Mouse (Mus musculus) lung, embryonic 15.5 days (tissue): Measurements from ENCODE around the gene Dock3. TPM values are rescaled to one million over a fixed set of nuclear protein-coding genes. Genes with fewer than 3 reads are reported as not detected.

ENCODE experiments used
- ATAC-seq: fragments of 200-750 bp; cut with Nextera tagmentation; 2 replicates; pipeline ENCODE4 v1.8.0; 2017; ENCODE audit warnings: moderate number of reproducible peaks, borderline replicate concordance; ENCODE audit not compliant: low FRiP score, low TSS enrichment; ENCODE audit errors: extremely low read depth
- H3K27ac ChIP-seq: fragments of 300-500 bp; sonication (generic); 2 replicates; pipeline ENCODE4 v1.5.1; 2015; ENCODE audit warnings: moderate library complexity, mild to moderate bottlenecking, inconsistent platforms
- H3K27me3 ChIP-seq: fragments of 300-500 bp; sonication (generic); 2 replicates; pipeline ENCODE4 v1.6.1; 2015; ENCODE audit warnings: inconsistent platforms
- H3K36me3 ChIP-seq: fragments of 300-500 bp; sonication (generic); 2 replicates; pipeline ENCODE4 v1.6.1; 2015; ENCODE audit warnings: inconsistent platforms
- H3K4me1 ChIP-seq: fragments of 300-500 bp; sonication (generic); 2 replicates; pipeline ENCODE4 v1.6.1; 2015; ENCODE audit warnings: inconsistent platforms
- H3K4me2 ChIP-seq: fragments of 300-500 bp; sonication (generic); 2 replicates; pipeline ENCODE4 v1.6.1; 2015; ENCODE audit warnings: inconsistent platforms, mild to moderate bottlenecking, moderate library complexity
- H3K4me3 ChIP-seq: fragments of 300-500 bp; sonication (generic); 2 replicates; pipeline ENCODE4 v1.5.1; 2015; ENCODE audit warnings: mild to moderate bottlenecking, inconsistent platforms
- H3K9ac ChIP-seq: fragments of 300-500 bp; sonication (generic); 2 replicates; pipeline ENCODE4 v1.6.1; 2015; ENCODE audit warnings: inconsistent platforms
- H3K9me3 ChIP-seq: fragments of 300-500 bp; sonication (generic); 2 replicates; pipeline ENCODE4 v1.6.1; 2016; ENCODE audit warnings: inconsistent platforms
- WGBS: fragments of 180-500 bp; shearing (Covaris S2); methylation state at CpG from one replicate; pipeline ENCODE4 v1.1.7; 2015; 5-methylcytosine and 5-hydroxymethylcytosine counted together
- polyA plus RNA-seq: library from polyadenylated mRNA; unstranded; fragments of >200 nt; fragmentation: Nextera tagmentation; extraction: Ambion mirVana; gene quantifications from 2 replicates; pipeline ENCODE4 v1.2.1, GENCODE M21; 2015

Gene Dock3
- polyA plus RNA-seq, 1 experiment from 2014 or later = 0.27 TPM

- no peak for ATAC-seq
- 73% methylated on average over 7 of the region's 7 CpGs for WGBS
- H3K4me1 ChIP-seq = no peaks in the 10 kb centered on the region
- H3K9me3 ChIP-seq = no peaks in the 10 kb centered on the region
- no peak overlapping the region for H3K4me3 ChIP-seq
- H3K27me3 ChIP-seq = no peaks in the 10 kb centered on the region
- H3K4me2 ChIP-seq = no peak overlapping the region
- no peaks in the 10 kb centered on the region for H3K36me3 ChIP-seq
- no peak overlapping the region for H3K27ac ChIP-seq
- H3K9ac ChIP-seq = no peak overlapping the region
Observed at GRCm38 (mm10) chr9:107271177-107271938, 39.6 kb upstream of the Dock3 start.

GRCm38 (mm10) chr9:107269772-107270171 lies 38.1 kb upstream of the Dock3 start:
- Histone ChIP-seq H3K4me2 (no peak overlapping the region), H3K4me3 (no peak overlapping the region), H3K27ac (no peak overlapping the region), H3K9ac (no peak overlapping the region), H3K4me1 (no peaks in the 10 kb centered on the region), H3K9me3 (no peaks in the 10 kb centered on the region), H3K36me3 (no peaks in the 10 kb centered on the region), H3K27me3 (no peaks in the 10 kb centered on the region)
- 96% methylated on average over 1 of the region's 1 CpGs for WGBS
- no peak for ATAC-seq

- ATAC-seq = no peak
- Histone ChIP-seq H3K27me3 (no peaks in the 10 kb centered on the region), H3K9me3 (no peaks in the 10 kb centered on the region), H3K4me2 (no peak overlapping the region), H3K9ac (no peak overlapping the region), H3K4me3 (no peak overlapping the region), H3K36me3 (no peaks in the 10 kb centered on the region), H3K4me1 (no peaks in the 10 kb centered on the region), H3K27ac (no peak overlapping the region)
- WGBS = 7% methylated on average over 4 of the region's 4 CpGs
Observed at GRCm38 (mm10) chr9:107267721-107268402, 36.2 kb upstream of the Dock3 start.

GRCm38 (mm10) chr9:107267028-107267427 lies 35.3 kb upstream of the Dock3 start:
- H3K9ac ChIP-seq = no peak overlapping the region
- H3K4me1 ChIP-seq = no peaks in the 10 kb centered on the region
- no peaks in the 10 kb centered on the region for H3K27me3 ChIP-seq
- no peaks in the 10 kb centered on the region for H3K36me3 ChIP-seq
- H3K4me3 ChIP-seq = no peak overlapping the region
- H3K4me2 ChIP-seq = no peak overlapping the region
- H3K9me3 ChIP-seq = no peaks in the 10 kb centered on the region
- ATAC-seq = no peak
- 50% methylated on average over 1 of the region's 1 CpGs for WGBS
- no peak overlapping the region for H3K27ac ChIP-seq

GRCm38 (mm10) chr9:107264731-107265130 lies 33.0 kb upstream of the Dock3 start:
- ATAC-seq = no peak
- Histone ChIP-seq H3K27me3 (no peaks in the 10 kb centered on the region), H3K27ac (no peak overlapping the region), H3K36me3 (no peaks in the 10 kb centered on the region), H3K4me2 (no peak overlapping the region), H3K9me3 (no peaks in the 10 kb centered on the region), H3K4me3 (no peak overlapping the region), H3K9ac (no peak overlapping the region), H3K4me1 (no peaks in the 10 kb centered on the region)
- WGBS = 72% methylated on average over 3 of the region's 3 CpGs

- no peaks in the 10 kb centered on the region for H3K4me1 ChIP-seq
- H3K36me3 ChIP-seq = no peaks in the 10 kb centered on the region
- H3K4me3 ChIP-seq = no peak overlapping the region
- H3K9me3 ChIP-seq = no peaks in the 10 kb centered on the region
- no peak overlapping the region for H3K9ac ChIP-seq
- no peak for ATAC-seq
- H3K27me3 ChIP-seq = no peaks in the 10 kb centered on the region
- H3K27ac ChIP-seq = no peak overlapping the region
- WGBS = 82% methylated on average over 5 of the region's 5 CpGs
- no peak overlapping the region for H3K4me2 ChIP-seq
Observed at GRCm38 (mm10) chr9:107263912-107264311, 32.2 kb upstream of the Dock3 start.

GRCm38 (mm10) chr9:107262375-107262774 lies 30.7 kb upstream of the Dock3 start:
- Histone ChIP-seq H3K4me1 (no peaks in the 10 kb centered on the region), H3K36me3 (no peaks in the 10 kb centered on the region), H3K27me3 (no peaks in the 10 kb centered on the region), H3K9ac (no peak overlapping the region), H3K4me2 (no peak overlapping the region), H3K4me3 (no peak overlapping the region), H3K27ac (no peak overlapping the region), H3K9me3 (no peaks in the 10 kb centered on the region)
- WGBS = 77% methylated on average over 7 of the region's 7 CpGs
- ATAC-seq = no peak

GRCm38 (mm10) chr9:107261792-107262191 lies 30.1 kb upstream of the Dock3 start:
- Histone ChIP-seq H3K4me3 (no peak overlapping the region), H3K36me3 (no peaks in the 10 kb centered on the region), H3K4me2 (no peak overlapping the region), H3K4me1 (no peaks in the 10 kb centered on the region), H3K27me3 (no peaks in the 10 kb centered on the region), H3K27ac (no peak overlapping the region), H3K9me3 (no peaks in the 10 kb centered on the region), H3K9ac (no peak overlapping the region)
- ATAC-seq = no peak
- 64% methylated on average over 6 of the region's 6 CpGs for WGBS

- Histone ChIP-seq H3K9me3 (no peaks in the 10 kb centered on the region), H3K4me2 (no peak overlapping the region), H3K9ac (no peak overlapping the region), H3K36me3 (no peaks in the 10 kb centered on the region), H3K4me1 (no peaks in the 10 kb centered on the region), H3K27me3 (no peaks in the 10 kb centered on the region), H3K27ac (no peak overlapping the region), H3K4me3 (no peak overlapping the region)
- no peak for ATAC-seq
- WGBS = 39% methylated on average over 8 of the region's 8 CpGs
Observed at GRCm38 (mm10) chr9:107260836-107261235, 29.1 kb upstream of the Dock3 start.

GRCm38 (mm10) chr9:107260429-107260828 lies 28.7 kb upstream of the Dock3 start:
- ATAC-seq = no peak
- Histone ChIP-seq H3K4me1 (no peaks in the 10 kb centered on the region), H3K4me2 (no peak overlapping the region), H3K27ac (no peak overlapping the region), H3K4me3 (no peak overlapping the region), H3K9ac (no peak overlapping the region), H3K36me3 (no peaks in the 10 kb centered on the region), H3K27me3 (no peaks in the 10 kb centered on the region), H3K9me3 (no peaks in the 10 kb centered on the region)
- whole genome bisulfite sequencing = 52% methylated on average over 2 of the region's 2 CpGs

GRCm38 (mm10) chr9:107259571-107259970 lies 27.9 kb upstream of the Dock3 start:
- H3K36me3 ChIP-seq = no peaks in the 10 kb centered on the region
- H3K4me2 ChIP-seq = no peak overlapping the region
- WGBS = 31% methylated on average over 6 of the region's 6 CpGs
- peak; percentile 58; the same call in 1 of the 2 replicates for ATAC-seq
- no peaks in the 10 kb centered on the region for H3K4me1 ChIP-seq
- H3K27me3 ChIP-seq = no peaks in the 10 kb centered on the region
- no peak overlapping the region for H3K9ac ChIP-seq
- no peak overlapping the region for H3K27ac ChIP-seq
- no peak overlapping the region for H3K4me3 ChIP-seq
- no peaks in the 10 kb centered on the region for H3K9me3 ChIP-seq

GRCm38 (mm10) chr9:107255596-107255995 lies 23.9 kb upstream of the Dock3 start:
- no peak for ATAC-seq
- peaks cover 5% of the 10 kb centered on the region; the same call in 1 of the 2 replicates for H3K27me3 ChIP-seq
- no peak overlapping the region for H3K9ac ChIP-seq
- 61% methylated on average over 3 of the region's 3 CpGs for WGBS
- 0 out of 2 replicates have a peak, but pooled peaks cover 2% of the 10 kb centered on the region for H3K4me1 ChIP-seq
- no peaks in the 10 kb centered on the region for H3K36me3 ChIP-seq
- H3K4me2 ChIP-seq = no peak overlapping the region
- H3K9me3 ChIP-seq = no peaks in the 10 kb centered on the region
- no peak overlapping the region for H3K4me3 ChIP-seq
- H3K27ac ChIP-seq = no peak overlapping the region
